Mouse (Mus musculus): Measurements from ENCODE around the gene Cops7a. TPM values are rescaled to one million over a fixed set of nuclear protein-coding genes. Genes with fewer than 3 reads are reported as not detected.
A peak's percentile ranks its signal among the peaks of the same experiment; 100 is the strongest.

Gene Cops7a
- total RNA-seq, 4 experiments from 2014 or later = 129 to 152 (median 145) TPM

DNA sequence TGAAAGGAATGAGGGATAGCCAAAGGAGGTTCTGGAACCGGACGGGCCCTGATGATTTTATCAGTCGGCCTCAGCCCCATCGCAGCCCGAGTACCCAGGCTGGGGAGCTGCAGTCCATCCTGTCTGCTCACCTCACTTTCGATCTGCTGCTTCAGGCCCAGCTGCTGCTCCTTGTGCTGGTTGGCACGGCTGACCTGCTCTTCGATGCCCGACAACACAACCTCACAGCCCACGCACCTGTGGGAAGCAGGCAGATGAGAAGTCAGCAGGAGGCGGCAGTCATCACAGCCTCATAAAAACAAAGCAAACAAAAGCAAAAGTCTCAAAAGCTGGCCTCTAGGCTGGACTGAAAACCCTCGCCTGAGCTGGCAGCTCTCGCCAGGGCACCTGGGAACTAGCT is 5.4 kb downstream of the Cops7a start:
- DNase-seq (ENCODE audit: low spot score in 2 of 2) = no peak

DNA sequence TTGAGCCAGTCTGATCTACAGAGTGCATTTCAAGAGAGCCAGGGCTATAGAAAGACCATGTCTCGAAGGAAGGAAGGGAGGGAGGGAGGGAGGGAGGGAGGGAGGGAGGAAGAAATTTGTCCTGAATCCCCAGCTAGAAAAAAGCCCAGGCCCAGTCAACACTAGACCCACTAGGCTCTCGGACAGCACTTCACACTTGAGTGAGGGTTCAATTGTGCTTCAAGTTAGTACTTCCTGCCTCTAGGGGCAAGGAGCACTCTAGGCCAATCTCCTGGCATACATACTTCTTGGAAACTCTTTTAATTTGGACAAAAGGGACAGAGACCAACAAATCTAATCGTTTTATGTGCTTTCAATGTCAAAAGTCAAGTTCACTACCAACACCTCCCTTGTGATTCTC is 7.2 kb downstream of the Cops7a start:
- no peak for DNase-seq (ENCODE audit: low spot score in 2 of 2)

DNA sequence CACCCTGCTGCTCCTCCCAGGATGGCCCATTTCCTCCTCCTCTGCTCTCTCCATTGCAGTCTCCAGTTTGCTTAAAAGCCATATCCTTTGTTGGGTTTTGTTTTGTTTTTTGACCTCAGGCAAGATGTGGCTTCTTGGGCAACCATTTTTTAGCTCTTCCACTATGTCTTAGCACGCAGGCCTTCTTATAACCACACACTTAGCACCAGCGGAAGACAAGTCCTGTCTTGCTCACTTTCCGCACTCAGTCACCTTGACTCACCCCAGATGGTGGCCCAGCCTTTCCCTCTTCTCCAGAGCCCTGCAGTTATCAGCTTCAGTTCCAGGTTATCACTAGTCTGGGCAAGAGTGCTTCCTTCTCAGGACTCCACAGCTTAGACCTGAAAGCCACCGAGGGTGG is 10.1 kb downstream of the Cops7a start:
- no peak for DNase-seq (ENCODE audit: low spot score in 2 of 2)

DNA sequence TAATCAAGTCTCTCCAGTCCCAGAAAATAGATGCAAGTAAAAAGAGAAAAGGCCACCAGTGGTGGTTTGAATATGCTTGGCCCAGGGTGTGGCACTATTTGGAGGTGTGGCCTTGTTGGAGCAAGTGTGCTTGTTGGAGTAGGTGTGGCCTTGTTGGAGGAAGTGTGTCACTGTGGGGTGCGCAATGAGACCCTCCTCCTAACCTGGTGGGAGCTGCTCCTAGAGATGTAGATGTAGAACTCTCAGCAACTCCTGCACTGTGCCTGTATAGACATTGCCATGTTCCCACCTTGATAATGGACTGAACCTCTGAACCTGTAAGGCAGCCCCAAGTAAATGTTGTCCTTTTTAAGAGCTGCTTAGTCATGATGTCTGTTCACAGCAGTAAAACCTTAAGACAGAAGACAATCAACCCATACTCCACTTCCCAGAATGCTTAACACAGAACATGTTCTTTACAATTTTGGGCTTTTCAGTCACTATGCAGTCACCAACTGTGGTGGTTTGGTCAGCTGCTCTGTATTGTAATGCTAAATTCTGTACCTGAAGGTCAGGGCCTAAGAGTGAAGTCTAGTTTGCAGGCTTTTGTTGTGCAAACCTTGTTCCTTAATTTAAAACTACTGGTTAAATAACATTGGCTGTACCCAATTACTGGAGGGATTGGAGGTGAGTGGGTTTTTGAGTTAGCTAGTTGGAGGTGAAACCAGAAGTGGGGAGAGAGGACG is 11.2 kb downstream of the Cops7a start:
- no peak for DNase-seq (ENCODE audit: low spot score in 2 of 2)

DNA sequence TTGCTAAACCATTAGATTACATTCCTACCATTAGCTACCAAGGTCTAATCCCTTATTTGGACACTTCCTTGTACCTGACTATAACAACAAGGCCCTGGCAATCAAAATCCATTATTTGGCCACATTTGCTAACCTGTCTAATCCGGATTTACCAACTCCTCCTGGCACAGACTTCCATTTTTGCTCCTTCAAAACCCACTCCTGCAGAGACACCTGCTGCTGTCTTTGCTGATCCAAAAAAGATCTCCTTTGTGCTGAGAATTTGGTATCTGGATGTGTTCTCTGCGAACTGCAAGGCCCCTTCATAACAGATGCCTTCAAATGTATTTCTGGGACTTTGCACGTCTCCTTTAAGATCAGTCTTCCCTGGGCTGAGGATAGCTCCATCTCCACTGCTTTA is 21.8 kb downstream of the Cops7a start:
- no peak for DNase-seq (ENCODE audit: low spot score in 2 of 2)

DNA sequence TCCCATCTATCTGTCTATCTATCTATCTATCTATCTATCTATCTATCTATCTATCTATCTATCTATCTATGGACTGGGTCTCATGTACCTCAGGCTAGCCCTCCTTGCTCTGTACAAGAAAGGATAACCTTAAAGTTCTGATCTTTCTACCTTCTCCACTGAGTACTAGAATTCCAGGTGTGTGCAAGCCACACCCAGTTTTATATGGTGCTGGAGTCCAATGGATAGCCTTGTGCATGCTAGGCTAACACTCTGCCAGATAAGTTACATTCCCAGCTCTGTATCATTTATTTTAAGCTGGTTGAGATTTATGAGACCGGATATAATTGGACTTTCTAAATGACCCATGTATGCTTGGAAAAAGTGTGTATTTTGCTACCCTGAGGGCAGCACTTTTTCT is 23.7 kb downstream of the Cops7a start:
- no peak for DNase-seq (ENCODE audit: low spot score in 2 of 2)

DNA sequence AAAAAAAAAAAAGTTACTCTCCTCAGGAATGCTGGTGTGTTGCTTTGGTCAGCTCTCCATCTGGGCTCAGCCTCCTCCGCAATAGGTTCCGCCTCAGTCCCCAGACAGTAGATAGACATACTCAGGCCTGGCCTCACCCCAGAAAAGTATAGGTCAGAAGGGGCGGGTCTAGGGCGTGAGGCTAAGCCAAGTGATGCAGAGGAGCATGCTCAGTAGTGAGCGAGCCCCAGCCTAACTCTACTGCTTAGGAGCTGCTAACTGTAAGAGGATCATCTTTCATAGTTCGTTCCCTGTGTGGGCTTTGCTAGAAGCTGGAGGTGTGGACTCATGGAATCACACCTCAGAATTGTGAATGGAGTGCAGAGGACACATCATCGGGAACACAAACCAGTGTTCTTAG is 26.8 kb downstream of the Cops7a start:
- DNase-seq (ENCODE audit: low spot score in 2 of 2) = no peak

DNA sequence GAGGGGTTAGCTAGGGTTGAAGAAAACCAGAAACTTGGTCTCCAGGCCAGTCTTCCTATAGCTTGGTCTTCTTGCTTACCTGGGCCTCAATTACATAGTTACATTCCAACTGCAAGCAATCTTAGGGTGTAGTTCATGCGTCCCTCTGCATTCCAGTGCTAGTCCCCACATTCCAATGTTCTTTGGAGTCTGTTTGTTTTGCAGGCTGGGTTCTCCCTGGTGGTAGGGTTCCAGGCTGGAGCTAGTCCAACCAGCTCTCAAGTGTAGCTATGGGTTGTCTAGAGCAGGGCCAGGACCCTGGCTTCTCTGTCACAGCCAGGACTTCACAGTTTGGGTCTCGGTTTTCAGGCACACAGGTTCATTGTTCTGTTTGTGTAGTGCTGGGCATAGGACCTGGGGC is 27.8 kb downstream of the Cops7a start:
- no peak for DNase-seq (ENCODE audit: low spot score in 2 of 2)

DNA sequence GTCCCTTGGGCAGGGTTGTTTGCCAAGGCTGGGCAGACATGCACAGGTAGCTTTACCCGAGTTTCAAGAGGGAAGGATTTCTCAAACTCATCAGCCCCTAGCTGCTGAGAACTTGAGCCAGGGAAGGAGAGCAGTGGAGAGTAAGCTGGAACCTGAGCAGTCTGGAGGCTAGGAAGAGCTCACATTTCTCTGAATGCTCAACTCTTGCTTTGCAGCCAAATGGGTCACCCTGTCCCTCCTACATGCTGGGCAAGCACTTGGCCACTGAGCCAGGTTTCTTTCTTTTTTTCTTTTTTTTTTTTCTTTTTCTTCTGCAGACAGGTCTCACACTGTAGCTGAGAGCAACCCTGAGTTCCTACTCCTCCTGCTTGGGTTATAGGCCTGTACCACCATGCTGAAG is 28.7 kb downstream of the Cops7a start:
- DNase-seq (ENCODE audit: low spot score in 2 of 2) = no peak

DNA sequence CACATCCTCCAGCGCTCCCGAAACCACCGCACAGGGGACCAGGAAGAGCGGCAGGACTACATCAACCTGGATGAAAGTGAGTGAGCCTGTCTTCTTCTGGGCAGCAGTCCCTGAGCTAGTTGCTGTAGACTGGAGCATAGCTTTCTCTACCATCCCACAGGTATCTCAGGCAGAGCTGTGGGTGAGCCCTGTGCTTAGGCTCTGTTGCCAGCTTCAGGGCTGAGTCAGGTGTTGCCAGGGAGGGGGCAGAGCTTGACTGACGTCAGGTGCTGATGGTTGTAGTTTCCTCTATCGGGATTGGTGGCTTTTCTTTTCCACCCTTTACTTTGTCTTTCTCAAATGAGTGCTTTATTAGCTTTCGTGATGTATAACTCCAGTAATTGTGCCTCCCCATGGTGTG is 30.7 kb downstream of the Cops7a start:
- no peak for DNase-seq (ENCODE audit: low spot score in 2 of 2)

DNA sequence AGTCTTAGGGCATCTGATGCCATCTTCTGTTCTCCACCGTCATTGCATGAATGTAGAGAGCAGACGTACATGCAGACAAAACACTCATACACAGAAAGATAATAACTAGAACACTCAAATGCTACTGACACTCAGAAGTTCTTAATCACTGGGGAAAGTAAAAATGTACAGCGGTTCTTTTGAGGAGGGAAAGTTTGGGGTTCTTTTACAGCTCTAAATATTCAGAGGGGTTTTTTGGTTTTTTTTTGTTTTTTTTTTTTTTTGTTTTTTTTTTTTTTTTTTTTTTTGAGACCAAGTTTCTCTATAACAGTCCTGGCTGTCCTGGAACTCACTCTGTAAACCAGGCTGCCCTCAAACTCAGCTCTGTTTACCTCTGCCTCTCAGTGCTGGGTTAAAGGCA is 32.2 kb downstream of the Cops7a start:
- DNase-seq (ENCODE audit: low spot score in 2 of 2) = no peak

DNA sequence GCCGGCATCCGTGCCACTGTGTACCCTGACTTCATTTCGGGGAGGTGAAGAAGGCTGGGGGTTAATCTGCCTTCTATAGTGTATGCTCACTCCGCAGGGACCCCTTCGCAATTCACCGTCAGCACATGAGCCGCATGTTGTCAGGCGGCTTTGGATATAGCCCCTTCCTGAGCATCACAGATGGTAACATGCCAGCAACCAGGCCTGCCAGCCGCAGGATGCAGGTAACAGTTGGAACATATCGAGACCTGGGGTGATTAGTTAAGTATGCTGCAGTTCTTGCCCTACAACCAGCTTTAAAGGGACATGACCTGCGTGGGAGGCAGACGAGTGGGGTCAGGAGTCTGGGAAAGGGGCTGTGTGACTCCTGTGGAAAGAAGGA is 33.0 kb downstream of the Cops7a start:
- DNase-seq (ENCODE audit: low spot score in 2 of 2) = no peak

DNA sequence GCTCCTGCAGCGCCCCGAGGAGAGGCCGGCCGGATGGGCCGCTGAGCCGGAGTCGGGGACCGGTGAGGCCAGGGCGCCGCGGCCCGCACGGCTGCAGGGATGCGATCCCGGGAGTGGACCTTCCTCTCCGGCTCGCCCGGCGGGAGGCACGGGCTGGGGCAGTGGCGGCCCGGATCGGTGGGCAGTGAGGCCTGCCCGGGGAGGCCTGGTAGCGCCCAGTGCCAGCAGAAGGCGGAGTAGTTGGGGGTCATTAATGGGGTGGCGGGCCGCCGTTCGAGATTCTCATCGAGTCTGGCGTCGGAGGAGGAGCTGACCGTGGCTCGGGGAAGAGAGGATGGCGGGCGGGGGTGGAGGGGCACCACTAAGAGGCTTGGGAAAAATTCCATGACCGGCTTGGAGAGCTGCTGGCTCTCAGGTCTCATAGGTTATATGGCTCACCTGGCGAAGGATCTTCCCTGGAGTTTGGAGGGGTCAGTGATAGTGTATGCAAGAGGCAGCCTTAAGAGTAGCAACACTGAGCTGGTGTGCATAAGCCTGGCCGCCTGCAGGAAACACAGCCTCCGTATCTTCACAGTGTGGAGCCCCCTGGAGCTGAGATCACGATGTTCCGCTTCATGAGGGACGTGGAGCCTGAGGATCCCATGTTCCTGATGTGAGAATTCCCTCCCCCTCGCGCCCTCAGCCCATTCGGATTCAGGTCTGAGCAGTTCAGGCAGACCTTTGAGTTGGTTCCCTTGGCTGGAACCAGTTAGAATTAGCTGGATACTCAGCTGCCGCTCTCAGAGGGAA is 33.6 kb downstream of the Cops7a start:
- no peak for DNase-seq (ENCODE audit: low spot score in 2 of 2)

DNA sequence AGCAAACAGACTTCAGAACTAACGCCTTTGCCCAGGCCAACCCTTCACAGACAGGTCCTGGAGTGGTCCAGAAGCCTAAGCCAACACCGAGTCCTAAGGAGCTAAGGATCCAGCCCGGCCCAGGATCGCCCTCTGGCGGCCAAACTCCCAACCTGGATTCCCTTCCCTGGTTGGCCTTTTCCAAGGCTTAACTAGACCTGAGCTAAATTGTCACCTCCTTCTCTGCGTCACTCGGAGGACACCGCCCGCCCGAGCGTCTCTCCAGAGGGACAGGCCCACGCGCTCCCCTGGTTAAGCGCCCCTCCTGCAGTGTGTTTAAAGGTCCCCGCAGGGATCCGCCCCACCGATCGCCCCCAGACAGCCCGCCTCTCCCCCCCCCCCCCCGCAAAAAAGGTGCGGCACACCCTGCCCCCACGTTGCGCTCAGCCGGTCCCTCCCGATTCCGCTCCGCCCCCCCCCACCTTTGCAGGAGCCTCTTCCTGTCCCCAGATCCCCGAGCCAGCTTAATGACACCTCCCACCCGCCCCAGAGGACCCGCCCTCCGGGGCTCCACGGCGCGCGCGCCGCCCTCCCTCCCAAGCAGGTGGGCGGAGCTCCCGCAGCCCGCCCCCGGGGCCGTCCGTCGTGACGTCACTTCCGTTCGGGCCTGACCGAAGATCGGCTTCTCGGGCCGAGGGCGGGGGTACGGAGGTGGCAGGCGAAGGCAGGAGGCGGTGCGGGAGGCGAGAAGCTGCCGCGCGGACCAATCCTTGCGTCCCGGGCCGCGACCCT is 34.4 kb downstream of the Cops7a start, which contains the start of gene Mlf2:
Gene Mlf2 (plus strand): TSS at position 633 of the 771 bp plus-strand sequence.
- peak; percentile 97 to 99 for DNase-seq (ENCODE audit: low spot score in 2 of 2)

DNA sequence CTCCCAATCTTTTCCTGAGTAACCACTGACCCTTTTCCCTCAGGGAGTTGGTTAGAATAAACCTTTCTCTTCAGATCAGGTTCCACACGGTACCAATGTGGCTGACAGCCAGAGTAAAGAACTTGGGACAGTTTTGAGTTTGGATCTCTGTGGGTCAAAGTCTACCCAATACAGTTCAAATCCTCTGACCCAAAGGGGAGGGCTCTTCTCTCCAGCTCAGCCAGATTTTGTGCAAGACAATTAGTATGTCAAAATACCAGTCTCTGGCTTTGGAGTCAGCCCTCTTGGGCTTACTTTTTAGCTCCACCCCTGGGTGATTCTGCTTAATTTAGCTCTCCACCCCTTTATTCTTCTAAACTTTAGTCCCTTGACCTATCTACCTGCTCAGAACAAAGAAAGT is 35.1 kb downstream of the Cops7a start:
- no peak for DNase-seq (ENCODE audit: low spot score in 2 of 2)

DNA sequence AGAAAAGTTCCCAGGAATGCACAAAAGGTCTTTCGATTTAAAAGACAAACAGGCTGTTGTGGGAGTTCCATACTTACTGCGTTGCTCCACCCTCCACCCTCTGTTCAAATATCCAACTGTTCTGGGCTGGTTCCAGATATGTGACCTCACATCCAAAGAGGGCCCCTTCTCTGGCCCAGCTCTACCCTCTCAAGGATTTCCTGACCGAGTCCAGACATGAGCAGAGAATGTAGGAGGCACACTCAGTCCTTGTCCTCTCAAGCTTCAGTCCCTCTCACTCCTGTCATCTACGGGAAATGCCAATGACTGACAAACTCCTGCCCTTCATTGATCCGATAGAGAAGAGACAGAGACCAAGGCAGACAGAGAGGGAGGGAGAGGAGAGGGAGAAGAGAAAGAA is 39.4 kb downstream of the Cops7a start:
- no peak for DNase-seq (ENCODE audit: low spot score in 2 of 2)

DNA sequence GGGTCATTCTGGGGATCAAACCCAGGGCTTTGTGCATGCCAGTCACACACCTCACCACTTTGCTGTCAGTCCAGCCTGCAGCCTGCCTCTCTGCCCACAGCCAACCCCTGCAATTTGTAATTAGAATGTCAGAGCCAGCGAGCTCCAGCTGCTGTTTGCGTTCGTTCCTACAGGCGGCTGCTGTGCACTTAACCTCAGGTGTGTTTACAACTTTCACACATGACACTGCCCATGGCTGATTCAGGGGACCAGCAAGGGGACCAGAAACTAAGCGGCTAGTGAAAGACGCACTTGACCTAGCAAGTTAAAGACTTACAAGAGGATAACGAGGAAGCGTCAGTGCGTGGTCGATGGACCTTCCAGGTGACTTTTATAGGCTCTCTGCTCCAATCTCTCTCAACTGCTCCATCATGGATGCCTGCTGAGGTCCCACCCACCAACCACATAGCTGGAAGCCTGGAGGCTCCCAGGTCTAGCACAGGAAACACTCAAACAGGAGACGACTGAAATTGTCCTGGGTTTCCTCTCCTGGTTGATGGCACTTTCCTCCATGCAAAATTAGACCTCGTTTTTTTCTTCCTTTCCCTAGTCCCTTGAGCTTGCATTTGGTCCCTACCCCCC is 40.1 kb downstream of the Cops7a start:
- no peak for DNase-seq (ENCODE audit: low spot score in 2 of 2)

DNA sequence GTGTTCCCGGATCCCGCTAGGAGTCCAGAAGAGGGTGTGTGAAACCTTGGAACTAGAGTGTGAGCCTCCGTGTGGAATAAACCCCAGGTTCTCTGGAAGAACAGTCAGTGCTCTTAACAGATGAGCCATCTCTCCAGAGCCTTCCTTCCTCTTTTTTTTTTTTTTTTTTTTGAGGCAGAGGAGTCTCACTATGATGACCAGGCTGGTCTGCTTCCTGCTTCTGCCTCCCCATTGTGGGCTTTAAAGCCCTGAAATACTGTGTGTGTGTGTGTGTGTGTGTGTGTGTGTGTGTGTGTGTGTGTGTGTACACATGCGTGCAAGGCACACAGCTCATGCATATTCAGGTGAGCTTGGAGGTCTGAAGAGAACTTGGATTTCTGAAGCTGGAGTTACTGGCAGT is 43.8 kb downstream of the Cops7a start:
- DNase-seq (ENCODE audit: low spot score in 2 of 2) = no peak

DNA sequence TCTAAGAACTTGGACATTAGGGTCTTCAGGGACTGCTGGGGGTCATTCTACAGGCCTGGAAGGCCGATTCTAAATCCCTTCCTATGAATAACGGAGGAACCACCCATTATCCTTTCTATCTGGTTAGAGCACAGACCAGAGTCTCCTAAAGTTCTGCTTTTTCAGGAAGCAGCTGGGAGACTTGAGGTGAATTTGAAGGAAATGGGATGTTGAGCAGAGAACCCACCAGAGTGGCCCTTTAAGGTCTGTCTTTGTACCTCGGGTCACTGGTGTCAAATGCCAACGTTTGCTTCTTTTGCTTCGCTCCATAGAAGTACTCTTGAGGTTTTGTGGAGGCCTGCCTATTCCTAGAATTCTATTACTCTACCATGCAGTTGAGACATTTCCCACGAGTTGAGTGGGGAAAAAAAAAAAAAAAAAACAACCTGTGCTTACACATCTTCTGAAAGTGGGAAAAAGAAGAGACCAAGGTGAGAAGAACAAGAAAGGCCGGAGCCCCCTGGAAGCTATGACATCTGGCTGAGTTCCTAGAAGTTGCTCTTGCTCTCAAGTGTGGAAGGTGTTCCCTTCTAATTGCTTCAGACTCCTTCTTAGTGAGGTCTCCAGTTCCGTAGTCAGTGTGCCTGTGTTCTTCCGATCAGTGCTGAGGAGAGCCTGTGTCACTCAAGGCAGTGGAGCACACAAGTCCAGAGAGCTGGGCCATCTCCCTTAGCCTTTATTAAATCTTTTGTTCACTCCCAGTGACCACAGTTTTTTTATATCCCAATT is 44.8 kb downstream of the Cops7a start:
- no peak for DNase-seq (ENCODE audit: low spot score in 2 of 2)

DNA sequence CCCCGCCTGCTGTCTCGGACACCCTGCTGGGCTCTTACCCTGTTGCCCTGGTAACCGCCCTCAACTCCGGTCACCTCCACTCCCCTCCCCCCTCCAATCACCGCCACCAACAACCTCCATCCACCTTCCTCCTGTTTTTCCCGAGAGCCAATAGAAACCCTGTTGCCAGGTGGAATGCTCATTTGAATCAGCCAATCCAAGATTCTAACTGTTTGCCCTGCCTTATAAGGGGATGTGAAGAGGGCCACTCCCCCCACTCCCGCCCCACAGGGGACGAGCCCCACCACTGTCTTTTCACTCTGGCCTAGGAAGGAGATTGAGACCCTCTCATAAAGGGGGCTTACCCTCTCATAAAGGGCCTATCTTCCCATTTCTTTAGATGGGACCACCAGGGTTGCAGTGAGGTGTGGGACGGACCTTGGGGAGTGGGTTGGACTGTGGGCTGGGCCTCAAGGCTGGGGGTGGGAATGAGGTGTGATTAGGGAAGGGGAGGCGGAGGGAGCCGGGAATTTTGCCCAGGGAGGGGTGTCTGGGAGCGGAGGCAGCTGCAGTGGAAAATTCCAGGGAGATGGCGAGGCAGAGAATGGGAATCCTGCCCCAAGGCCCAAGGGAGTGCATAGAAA is 45.5 kb downstream of the Cops7a start, which contains the start of gene Ptms:
Gene Ptms (minus strand): TSS at position 409 of the 623 bp plus-strand sequence.
- peak; percentile 91 to 96 for DNase-seq (ENCODE audit: low spot score in 2 of 2)
